Mouse (Mus musculus) heart, adult 2 months (tissue): ENCODE results near the gene Mnt.

Experiments used
- CTCF ChIP-seq: fragments of 200-600 bp; IDR thresholded peaks from 2 replicates; pipeline ENCODE4 v1.8.1; 2022; ENCODE audit warnings: antibody characterized with exemption, mild to moderate bottlenecking, moderate library complexity
- EP300 ChIP-seq: fragments of 200-500 bp; IDR thresholded peaks from 2 replicates; pipeline ENCODE4 v1.6.1; 2011; ENCODE audit warnings: low read depth, low read length, control low read depth; ENCODE audit not compliant: insufficient read depth
- POLR2A ChIP-seq: fragments of 200-500 bp; IDR thresholded peaks from 2 replicates; pipeline ENCODE4 v1.6.1; 2011; ENCODE audit warnings: mild to moderate bottlenecking, low read depth, low read length, control low read depth; ENCODE audit not compliant: insufficient read depth

- no peak for TF ChIP-seq POLR2A
- TF ChIP-seq EP300, result peak; percentile 74; the same call in 1 of the 2 replicates
- peak; percentile 83 for TF ChIP-seq CTCF
These were observed 17.3 kb downstream of the Mnt start for GRCm38 (mm10) chr11:74847919-74848521.
